Mouse (Mus musculus) lung, embryonic 16.5 days (tissue): ENCODE measurements at regions not wholly inside any gene's neighbourhood (a gene's known extent, or its start where the extent isn't known, plus 50 kb on each side); places are given as distances from the start of the nearest gene placed in this dataset.
A peak's percentile ranks its signal among the peaks of the same experiment; 100 is the strongest.

Source experiments
- ATAC-seq: fragments of 200-750 bp; cut with Nextera tagmentation; 2 replicates; pipeline ENCODE4 v1.8.0; 2017; ENCODE audit warnings: low read depth, mild to moderate bottlenecking, moderate library complexity
- H3K27ac ChIP-seq: fragments of 300-500 bp; sonication (generic); 2 replicates; pipeline ENCODE4 v1.5.1; 2014; ENCODE audit warnings: mild to moderate bottlenecking, control low read depth, low read length
- H3K27me3 ChIP-seq: fragments of 300-500 bp; sonication (generic); 2 replicates; pipeline ENCODE4 v1.6.1; 2014; ENCODE audit warnings: low read depth, low read length, mixed read lengths; ENCODE audit not compliant: control insufficient read depth, insufficient read depth
- H3K36me3 ChIP-seq: fragments of 300-500 bp; sonication (generic); 2 replicates; pipeline ENCODE4 v1.6.1; 2014; ENCODE audit warnings: low read length; ENCODE audit not compliant: control insufficient read depth, insufficient read depth
- H3K4me1 ChIP-seq: fragments of 300-500 bp; sonication (generic); replicated peaks from 2 replicates; pipeline ENCODE4 v1.6.1; 2014; ENCODE audit warnings: low read length, mixed read lengths; ENCODE audit not compliant: control insufficient read depth, insufficient read depth
- H3K4me2 ChIP-seq: fragments of 300-500 bp; sonication (generic); 2 replicates; pipeline ENCODE4 v1.6.1; 2014; ENCODE audit warnings: low read depth, low read length, control low read depth
- H3K4me3 ChIP-seq: fragments of 300-500 bp; sonication (generic); 2 replicates; pipeline ENCODE4 v1.5.1; 2014; ENCODE audit warnings: mild to moderate bottlenecking, low read length, control low read depth
- H3K9ac ChIP-seq: fragments of 300-500 bp; sonication (generic); 2 replicates; pipeline ENCODE4 v1.6.1; 2014; ENCODE audit warnings: low read length, control low read depth
- H3K9me3 ChIP-seq: fragments of 300-500 bp; sonication (generic); 2 replicates; pipeline ENCODE4 v1.6.1; 2016; ENCODE audit warnings: low read length; ENCODE audit not compliant: control insufficient read depth
- WGBS: fragments of 180-500 bp; shearing (Covaris S2); extraction: QIAGEN DNeasy Blood & Tissue Kit; methylation state at CpG from one replicate; pipeline ENCODE4 v1.1.7; 2014; 5-methylcytosine and 5-hydroxymethylcytosine counted together

- 87% methylated on average over 6 of the region's 6 CpGs for WGBS
- no peaks in the 10 kb centered on the region for H3K27me3 ChIP-seq
- H3K4me1 ChIP-seq: no peaks in the 10 kb centered on the region
- no peak overlapping the region for H3K9ac ChIP-seq
- ATAC-seq: no peak
- no peaks in the 10 kb centered on the region for H3K9me3 ChIP-seq
- H3K4me3 ChIP-seq: no peak overlapping the region
- no peak overlapping the region for H3K4me2 ChIP-seq
- H3K27ac ChIP-seq: no peak overlapping the region
- H3K36me3 ChIP-seq: no peaks in the 10 kb centered on the region
Observed at GRCm38 (mm10) chr5:75248279-75248678, 96.2 kb downstream of the Pdgfra start.

GRCm38 (mm10) chr5:75249671-75250070 is 97.6 kb downstream of the Pdgfra start:
- WGBS: 59% methylated on average over 3 of the region's 3 CpGs
- no peaks in the 10 kb centered on the region for H3K27me3 ChIP-seq
- H3K4me2 ChIP-seq: no peak overlapping the region
- no peak for ATAC-seq
- H3K36me3 ChIP-seq: no peaks in the 10 kb centered on the region
- H3K9ac ChIP-seq: no peak overlapping the region
- no peak overlapping the region for H3K4me3 ChIP-seq
- no peaks in the 10 kb centered on the region for H3K4me1 ChIP-seq
- no peaks in the 10 kb centered on the region for H3K9me3 ChIP-seq
- no peak overlapping the region for H3K27ac ChIP-seq

GRCm38 (mm10) chr5:75253349-75253748 is 101.3 kb downstream of the Pdgfra start:
- H3K9ac ChIP-seq: no peak overlapping the region
- 0 out of 2 replicates have a peak, but pooled peaks have one; percentile 26 for ATAC-seq
- no peak overlapping the region for H3K4me2 ChIP-seq
- H3K36me3 ChIP-seq: no peaks in the 10 kb centered on the region
- 41% methylated on average over 7 of the region's 7 CpGs for WGBS
- no peak overlapping the region for H3K27ac ChIP-seq
- no peaks in the 10 kb centered on the region for H3K27me3 ChIP-seq
- H3K4me3 ChIP-seq: no peak overlapping the region
- no peaks in the 10 kb centered on the region for H3K9me3 ChIP-seq
- no peaks in the 10 kb centered on the region for H3K4me1 ChIP-seq

GRCm38 (mm10) chr5:75253830-75254229 is 101.7 kb downstream of the Pdgfra start:
- Histone ChIP-seq H3K27me3 (no peaks in the 10 kb centered on the region), H3K9ac (no peak overlapping the region), H3K4me1 (no peaks in the 10 kb centered on the region), H3K27ac (no peak overlapping the region), H3K36me3 (no peaks in the 10 kb centered on the region), H3K4me2 (no peak overlapping the region), H3K4me3 (no peak overlapping the region), H3K9me3 (no peaks in the 10 kb centered on the region)
- 84% methylated on average over 5 of the region's 5 CpGs for WGBS
- ATAC-seq: no peak

GRCm38 (mm10) chr5:75256186-75256585 is 104.1 kb downstream of the Pdgfra start:
- Histone ChIP-seq H3K9me3 (no peaks in the 10 kb centered on the region), H3K4me2 (no peak overlapping the region), H3K27ac (no peak overlapping the region), H3K9ac (no peak overlapping the region), H3K4me3 (no peak overlapping the region), H3K36me3 (no peaks in the 10 kb centered on the region), H3K4me1 (no peaks in the 10 kb centered on the region), H3K27me3 (no peaks in the 10 kb centered on the region)
- no peak for ATAC-seq
- WGBS: 64% methylated on average over 4 of the region's 4 CpGs

GRCm38 (mm10) chr5:75257067-75257466 is 105.0 kb downstream of the Pdgfra start:
- H3K27me3 ChIP-seq: no peaks in the 10 kb centered on the region
- H3K27ac ChIP-seq: no peak overlapping the region
- WGBS: 68% methylated on average over 2 of the region's 2 CpGs
- H3K4me1 ChIP-seq: no peaks in the 10 kb centered on the region
- no peak overlapping the region for H3K9ac ChIP-seq
- no peaks in the 10 kb centered on the region for H3K9me3 ChIP-seq
- no peak for ATAC-seq
- H3K36me3 ChIP-seq: no peaks in the 10 kb centered on the region
- no peak overlapping the region for H3K4me3 ChIP-seq
- no peak overlapping the region for H3K4me2 ChIP-seq

GRCm38 (mm10) chr5:75260247-75260646 is 108.2 kb downstream of the Pdgfra start:
- H3K4me2 ChIP-seq: no peak overlapping the region

GRCm38 (mm10) chr5:75266111-75266676 is 114.1 kb downstream of the Pdgfra start:
- no peaks in the 10 kb centered on the region for H3K27me3 ChIP-seq
- ATAC-seq: 0 out of 2 replicates have a peak, but pooled peaks have one; percentile 2
- H3K9me3 ChIP-seq: no peaks in the 10 kb centered on the region
- no peak overlapping the region for H3K4me3 ChIP-seq
- H3K4me1 ChIP-seq: no peaks in the 10 kb centered on the region
- H3K36me3 ChIP-seq: no peaks in the 10 kb centered on the region
- no peak overlapping the region for H3K27ac ChIP-seq
- no peak overlapping the region for H3K4me2 ChIP-seq
- no peak overlapping the region for H3K9ac ChIP-seq
- 83% methylated on average over 7 of the region's 7 CpGs for WGBS

More at GRCm38 (mm10) chr5:75260247-75260646, 108.2 kb downstream of the Pdgfra start:
- peak; percentile 79 for ATAC-seq
- no peak overlapping the region for H3K4me3 ChIP-seq
- WGBS: 55% methylated on average over 10 of the region's 10 CpGs
- H3K9me3 ChIP-seq: no peaks in the 10 kb centered on the region
- no peak overlapping the region for H3K9ac ChIP-seq
- H3K27ac ChIP-seq: peak overlapping the region; percentile 62
- H3K27me3 ChIP-seq: no peaks in the 10 kb centered on the region
- H3K4me1 ChIP-seq: no peaks in the 10 kb centered on the region
- no peaks in the 10 kb centered on the region for H3K36me3 ChIP-seq

GRCm38 (mm10) chr5:75266871-75267270 is 114.8 kb downstream of the Pdgfra start:
- H3K4me1 ChIP-seq: no peaks in the 10 kb centered on the region
- H3K36me3 ChIP-seq: no peaks in the 10 kb centered on the region
- no peak overlapping the region for H3K27ac ChIP-seq
- 55% methylated on average over 4 of the region's 4 CpGs for WGBS
- H3K9me3 ChIP-seq: no peaks in the 10 kb centered on the region
- no peak overlapping the region for H3K4me3 ChIP-seq
- ATAC-seq: peak; percentile 60; the same call in 1 of the 2 replicates
- H3K27me3 ChIP-seq: no peaks in the 10 kb centered on the region
- no peak overlapping the region for H3K4me2 ChIP-seq
- H3K9ac ChIP-seq: no peak overlapping the region

GRCm38 (mm10) chr5:75267766-75268165 is 115.7 kb downstream of the Pdgfra start:
- Histone ChIP-seq H3K27ac (no peak overlapping the region), H3K27me3 (no peaks in the 10 kb centered on the region), H3K4me1 (no peaks in the 10 kb centered on the region), H3K4me3 (no peak overlapping the region), H3K9me3 (no peaks in the 10 kb centered on the region), H3K36me3 (no peaks in the 10 kb centered on the region), H3K4me2 (no peak overlapping the region), H3K9ac (no peak overlapping the region)
- no peak for ATAC-seq
- WGBS: 66% methylated on average over 3 of the region's 3 CpGs
